Mouse (Mus musculus) forebrain, embryonic 11.5 days (tissue): ENCODE measurements around the gene Mmp9. TPM values are rescaled to one million over a fixed set of nuclear protein-coding genes. Genes with fewer than 3 reads are reported as not detected.

ENCODE experiments used
- ATAC-seq: fragments of 200-750 bp; cut with Nextera tagmentation; replicated peaks from 2 replicates; pipeline ENCODE4 v1.8.0; 2017; ENCODE audit warnings: moderate TSS enrichment; ENCODE audit not compliant: low FRiP score
- DNase-seq: peaks from one replicate; pipeline ENCODE4 v3.0.0-alpha.2; 2017; ENCODE audit warnings: low spot score
- H3K27ac ChIP-seq: fragments of 300-500 bp; sonication (generic); 2 replicates; pipeline ENCODE4 v1.5.1; 2014; ENCODE audit warnings: low read depth, low read length
- H3K27me3 ChIP-seq: fragments of 300-500 bp; sonication (generic); 2 replicates; pipeline ENCODE4 v1.6.1; 2014; ENCODE audit warnings: mild to moderate bottlenecking, low read length, mixed read lengths; ENCODE audit not compliant: control insufficient read depth, insufficient read depth
- H3K36me3 ChIP-seq: fragments of 300-500 bp; sonication (generic); 2 replicates; pipeline ENCODE4 v1.6.1; 2014; ENCODE audit warnings: mild to moderate bottlenecking, low read length, moderate library complexity, mixed read lengths; ENCODE audit not compliant: control insufficient read depth, insufficient read depth
- H3K4me1 ChIP-seq: fragments of 300-500 bp; sonication (generic); replicated peaks from 2 replicates; pipeline ENCODE4 v1.6.1; 2014; ENCODE audit warnings: low read length, mixed read lengths; ENCODE audit not compliant: control insufficient read depth, insufficient read depth
- H3K4me2 ChIP-seq: fragments of 300-500 bp; sonication (generic); 2 replicates; pipeline ENCODE4 v1.6.1; 2014; ENCODE audit warnings: low read depth, mild to moderate bottlenecking, low read length, moderate library complexity, mixed read lengths; ENCODE audit not compliant: severe bottlenecking
- H3K4me3 ChIP-seq: fragments of 300-500 bp; sonication (generic); 2 replicates; pipeline ENCODE4 v1.5.1; 2014; ENCODE audit warnings: low read depth, low read length
- H3K9ac ChIP-seq: fragments of 300-500 bp; sonication (generic); 2 replicates; pipeline ENCODE4 v1.6.1; 2014; ENCODE audit warnings: low read length
- H3K9me3 ChIP-seq: fragments of 300-500 bp; sonication (generic); 2 replicates; pipeline ENCODE4 v1.6.1; 2016; ENCODE audit warnings: low read length, mixed read lengths; ENCODE audit not compliant: control insufficient read depth
- WGBS: fragments of 180-500 bp; shearing (Covaris S2); extraction: QIAGEN DNeasy Blood & Tissue Kit; methylation state at CpG from one replicate; pipeline ENCODE4 v1.1.7; 2014; 5-methylcytosine and 5-hydroxymethylcytosine counted together
- polyA plus RNA-seq: library from polyadenylated mRNA; unstranded; fragments of >200 nt; fragmentation: Nextera tagmentation; extraction: Ambion mirVana; gene quantifications from 2 replicates; pipeline ENCODE4 v1.2.1, GENCODE M21; 2014

Mmp9 gene
- 0.71 and 1.0 TPM in 2 replicates for polyA plus RNA-seq

- Histone ChIP-seq H3K36me3 (no peaks in the 10 kb centered on the region), H3K4me3 (no peak within 1 kb of the TSS), H3K4me2 (no peak within 1 kb of the TSS), H3K9ac (no peak within 1 kb of the TSS), H3K27me3 (peaks cover 17% of the 10 kb centered on the region; the same call in 1 of the 2 replicates), H3K4me1 (peaks cover 14% of the 10 kb centered on the region; the same call in 1 of the 2 replicates), H3K9me3 (no peaks in the 10 kb centered on the region), H3K27ac (no peak within 1 kb of the TSS)
- 21% methylated on average over 10 of the region's 10 CpGs for WGBS
- ATAC-seq (no peak), DNase-seq (no peak)
Observed at GRCm38 (mm10) chr2:164940140-164940830, at the start of gene Mmp9. Mmp9 (plus strand) TSS chr2:164940780.

- DNase-seq, result no peak
Observed at GRCm38 (mm10) chr2:164891056-164891834, 49.3 kb upstream of the Mmp9 start.

DNA sequence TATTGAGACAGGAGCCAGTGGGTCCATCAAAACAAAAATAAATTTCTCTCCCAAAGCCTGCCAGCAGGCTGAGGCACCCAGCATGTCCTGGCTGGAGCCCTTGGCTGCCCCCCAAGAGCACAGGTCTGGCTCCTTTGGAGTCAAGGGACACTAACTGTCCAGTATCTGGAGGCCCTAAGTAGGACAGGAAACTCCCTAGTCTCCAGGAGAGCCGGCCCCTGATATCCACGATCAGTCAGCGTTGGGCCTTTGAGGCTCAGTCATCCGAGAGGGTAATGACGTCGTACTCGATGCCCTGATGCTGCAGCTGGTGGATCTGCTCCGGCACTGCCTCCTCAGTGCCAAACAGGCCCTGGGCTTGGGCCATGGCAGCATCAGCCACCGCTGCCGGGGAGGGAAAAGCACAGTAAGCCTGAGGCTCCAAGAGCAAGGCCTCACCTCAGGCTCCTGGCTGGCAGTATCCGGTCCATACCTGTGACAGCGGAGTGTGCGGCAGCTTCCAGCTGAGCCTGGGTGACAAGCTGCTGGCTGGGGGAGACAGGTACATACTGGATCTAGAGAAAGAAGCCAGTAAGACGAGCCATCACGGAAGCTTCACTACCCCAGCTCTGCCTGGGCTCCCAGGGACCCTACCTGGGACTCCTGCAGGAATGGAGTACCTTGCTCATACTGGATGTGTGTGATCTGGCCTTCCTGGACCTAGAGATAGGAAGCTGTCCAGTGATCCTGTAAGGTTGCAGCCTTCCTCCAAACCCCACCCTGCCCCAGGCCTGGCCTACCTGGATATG, 48.5 kb upstream of the Mmp9 start:
- no peak overlapping the region for H3K27ac ChIP-seq

More at GRCm38 (mm10) chr2:164891056-164891834, 49.3 kb upstream of the Mmp9 start:
- Histone ChIP-seq H3K4me2 (no peak overlapping the region), H3K27me3 (no peaks in the 10 kb centered on the region), H3K4me3 (no peak overlapping the region), H3K9me3 (no peaks in the 10 kb centered on the region), H3K9ac (no peak overlapping the region), H3K36me3 (peaks cover 59% of the 10 kb centered on the region), H3K4me1 (no peaks in the 10 kb centered on the region), H3K27ac (no peak overlapping the region)
- no peak for ATAC-seq
- 90% methylated on average over 13 of the region's 13 CpGs for WGBS

GRCm38 (mm10) chr2:164892696-164893216, 47.8 kb upstream of the Mmp9 start:
- Histone ChIP-seq H3K9me3 (no peaks in the 10 kb centered on the region), H3K4me3 (no peak overlapping the region), H3K27me3 (no peaks in the 10 kb centered on the region), H3K4me2 (no peak overlapping the region), H3K4me1 (no peaks in the 10 kb centered on the region), H3K36me3 (peaks cover 60% of the 10 kb centered on the region), H3K9ac (no peak overlapping the region), H3K27ac (no peak overlapping the region)
- ATAC-seq (no peak), DNase-seq (no peak)
- 93% methylated on average over 6 of the region's 6 CpGs for WGBS

More for the DNA sequence above, 48.5 kb upstream of the Mmp9 start:
- ATAC-seq (no peak), DNase-seq (no peak)
- Histone ChIP-seq H3K36me3 (peaks cover 56% of the 10 kb centered on the region), H3K4me2 (no peak overlapping the region), H3K9me3 (no peaks in the 10 kb centered on the region), H3K9ac (no peak overlapping the region), H3K4me3 (no peak overlapping the region), H3K27me3 (no peaks in the 10 kb centered on the region), H3K4me1 (no peaks in the 10 kb centered on the region)
- WGBS, result 84% methylated on average over 15 of the region's 15 CpGs

DNA sequence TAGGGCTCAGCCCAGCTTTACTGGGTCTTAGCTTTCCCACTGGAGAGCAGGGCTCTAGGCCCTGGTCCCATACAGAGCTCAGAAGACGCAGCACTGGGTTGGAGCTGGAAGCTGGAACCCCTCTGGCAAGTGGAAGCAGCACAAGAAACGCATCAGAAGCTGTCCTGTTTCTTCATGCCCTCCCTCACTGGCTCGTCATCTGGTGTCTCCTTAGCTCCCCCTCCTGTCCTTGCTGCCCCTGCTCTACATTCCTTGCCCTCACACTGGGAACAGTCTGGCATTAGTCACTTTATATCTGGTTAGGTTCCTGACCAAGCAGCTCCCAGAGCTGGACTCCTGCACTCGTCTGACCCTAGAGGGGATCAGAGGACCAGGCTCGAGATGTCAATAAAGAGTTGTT, 46.5 kb upstream of the Mmp9 start:
- Histone ChIP-seq H3K9ac (no peak overlapping the region), H3K4me2 (no peak overlapping the region), H3K9me3 (no peaks in the 10 kb centered on the region), H3K4me3 (no peak overlapping the region), H3K27ac (no peak overlapping the region), H3K4me1 (no peaks in the 10 kb centered on the region), H3K36me3 (peaks cover 60% of the 10 kb centered on the region), H3K27me3 (no peaks in the 10 kb centered on the region)
- ATAC-seq (no peak), DNase-seq (no peak)
- WGBS, result 66% methylated on average over 5 of the region's 5 CpGs

- ATAC-seq, result no peak
- no peak overlapping the region for H3K4me2 ChIP-seq
Observed at GRCm38 (mm10) chr2:164894644-164895043, 45.9 kb upstream of the Mmp9 start.

DNA sequence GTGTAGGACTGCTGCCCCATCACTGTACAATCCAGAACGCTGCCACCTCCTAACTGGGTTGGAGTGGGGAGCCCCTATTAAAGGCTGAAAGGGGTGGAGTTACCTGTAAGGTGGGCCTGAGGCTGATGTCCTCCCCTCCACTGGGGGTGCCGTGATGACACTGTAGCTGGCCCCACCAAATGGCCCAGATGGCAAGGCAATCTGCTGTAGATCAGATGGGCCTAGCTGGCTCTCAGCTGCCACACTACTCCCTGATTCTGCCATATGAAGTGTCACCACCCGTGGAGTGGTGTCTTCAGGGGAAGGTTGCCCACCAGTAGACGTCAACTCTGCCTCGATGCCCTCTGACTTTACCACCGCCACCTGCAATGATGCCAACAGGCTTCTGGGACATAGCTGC, 44.7 kb upstream of the Mmp9 start:
- Histone ChIP-seq H3K4me2 (no peak overlapping the region), H3K9me3 (no peaks in the 10 kb centered on the region), H3K4me1 (no peaks in the 10 kb centered on the region), H3K27me3 (no peaks in the 10 kb centered on the region), H3K36me3 (peaks cover 54% of the 10 kb centered on the region), H3K9ac (no peak overlapping the region), H3K4me3 (no peak overlapping the region), H3K27ac (no peak overlapping the region)
- 94% methylated on average over 6 of the region's 6 CpGs for WGBS
- no peak for ATAC-seq
- no peak for DNase-seq

More at GRCm38 (mm10) chr2:164894644-164895043, 45.9 kb upstream of the Mmp9 start:
- H3K9ac ChIP-seq, result no peak overlapping the region
- no peak overlapping the region for H3K27ac ChIP-seq
- 100% methylated on average over 1 of the region's 1 CpGs for WGBS
- no peak overlapping the region for H3K4me3 ChIP-seq
- peaks cover 61% of the 10 kb centered on the region for H3K36me3 ChIP-seq
- no peaks in the 10 kb centered on the region for H3K4me1 ChIP-seq
- no peaks in the 10 kb centered on the region for H3K9me3 ChIP-seq
- no peaks in the 10 kb centered on the region for H3K27me3 ChIP-seq
- no peak for DNase-seq

DNA sequence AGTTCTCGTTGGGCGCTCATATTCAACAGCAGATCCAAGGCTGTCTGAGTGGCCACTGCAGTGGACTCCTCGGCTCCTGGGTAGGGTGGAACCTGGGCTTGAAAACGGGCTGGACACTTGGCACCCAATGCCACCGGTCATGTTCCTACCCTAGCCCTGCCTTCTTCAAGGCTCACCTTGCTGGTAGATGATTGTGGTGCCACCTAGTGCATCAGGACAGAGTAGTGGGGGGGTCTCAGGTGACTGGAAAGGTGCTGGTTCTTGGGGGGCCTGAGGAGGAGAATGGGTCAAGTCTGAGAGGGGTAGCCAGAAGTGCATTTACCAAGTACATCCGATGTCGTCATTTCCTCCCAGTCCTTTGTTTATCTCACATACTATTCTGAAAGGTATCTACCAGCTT, 42.6 kb upstream of the Mmp9 start:
- H3K27ac ChIP-seq, result no peak overlapping the region
- H3K9me3 ChIP-seq, result no peaks in the 10 kb centered on the region
- no peak for DNase-seq
- H3K4me2 ChIP-seq, result no peak overlapping the region
- no peak for ATAC-seq
- H3K4me3 ChIP-seq, result no peak overlapping the region
- no peak overlapping the region for H3K9ac ChIP-seq
- H3K36me3 ChIP-seq, result peaks cover 42% of the 10 kb centered on the region
- no peaks in the 10 kb centered on the region for H3K27me3 ChIP-seq
- 95% methylated on average over 7 of the region's 7 CpGs for WGBS
- no peaks in the 10 kb centered on the region for H3K4me1 ChIP-seq
